Mouse (Mus musculus): ENCODE measurements around the gene Prss30. TPM values are rescaled to one million over a fixed set of nuclear protein-coding genes. Genes with fewer than 3 reads are reported as not detected.
"Not testable (repeated sequence)": the region's sequence is repeated elsewhere in the genome, so short reads cannot be mapped to it uniquely, and the experiment has no call there.

Gene Prss30
- total RNA-seq, 1 experiment from 2014 or later: not detected

DNA sequence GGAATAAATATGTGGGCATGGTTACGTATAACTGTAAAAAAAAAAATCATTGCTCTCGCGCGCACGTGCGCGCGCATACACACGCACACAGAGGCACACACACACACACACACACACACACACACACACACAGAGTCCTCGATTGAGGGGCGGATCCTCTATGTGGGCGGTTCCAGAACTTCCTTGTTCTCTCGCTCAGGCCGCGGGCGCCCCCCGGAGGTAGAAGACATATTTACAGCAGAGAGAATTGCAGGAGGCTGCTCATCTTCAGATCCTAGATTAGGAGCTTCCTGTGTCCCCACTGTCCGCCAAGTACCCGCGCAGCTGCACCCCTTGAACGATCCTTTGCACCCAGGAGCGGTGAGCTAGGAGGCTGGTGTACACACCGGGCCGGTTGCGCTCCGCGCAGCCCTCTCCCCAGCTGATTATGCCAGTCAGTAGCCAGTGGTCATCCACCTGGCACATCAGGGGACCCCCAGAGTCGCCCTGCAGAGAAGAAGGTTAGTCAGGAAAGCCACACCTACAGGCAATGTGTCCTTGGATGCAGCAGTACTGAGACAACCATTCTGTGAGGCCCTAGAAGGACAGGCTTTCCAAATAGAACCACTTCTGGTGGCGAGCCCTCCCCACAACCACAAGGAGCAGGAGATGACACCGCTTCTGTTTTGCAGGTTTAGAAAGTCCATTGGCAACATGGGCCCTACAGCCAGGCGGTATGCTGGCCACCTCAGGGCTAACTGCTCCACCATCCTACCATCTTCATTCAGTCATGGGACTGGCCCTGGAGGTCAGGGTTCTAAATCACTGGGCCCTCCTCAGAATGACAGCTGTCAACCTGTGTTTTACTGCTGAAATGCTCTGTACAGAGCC, 13.4 kb upstream of the Prss30 start:
- peak; percentile 78 to 84 for ATAC-seq (replicated peaks in 1 of 2; ENCODE audit: insufficient read depth in 1 of 2, low FRiP score in 2 of 2, low TSS enrichment in 1 of 2, low read depth in 1 of 2, poor library complexity in 2 of 2, severe bottlenecking in 2 of 2)

DNA sequence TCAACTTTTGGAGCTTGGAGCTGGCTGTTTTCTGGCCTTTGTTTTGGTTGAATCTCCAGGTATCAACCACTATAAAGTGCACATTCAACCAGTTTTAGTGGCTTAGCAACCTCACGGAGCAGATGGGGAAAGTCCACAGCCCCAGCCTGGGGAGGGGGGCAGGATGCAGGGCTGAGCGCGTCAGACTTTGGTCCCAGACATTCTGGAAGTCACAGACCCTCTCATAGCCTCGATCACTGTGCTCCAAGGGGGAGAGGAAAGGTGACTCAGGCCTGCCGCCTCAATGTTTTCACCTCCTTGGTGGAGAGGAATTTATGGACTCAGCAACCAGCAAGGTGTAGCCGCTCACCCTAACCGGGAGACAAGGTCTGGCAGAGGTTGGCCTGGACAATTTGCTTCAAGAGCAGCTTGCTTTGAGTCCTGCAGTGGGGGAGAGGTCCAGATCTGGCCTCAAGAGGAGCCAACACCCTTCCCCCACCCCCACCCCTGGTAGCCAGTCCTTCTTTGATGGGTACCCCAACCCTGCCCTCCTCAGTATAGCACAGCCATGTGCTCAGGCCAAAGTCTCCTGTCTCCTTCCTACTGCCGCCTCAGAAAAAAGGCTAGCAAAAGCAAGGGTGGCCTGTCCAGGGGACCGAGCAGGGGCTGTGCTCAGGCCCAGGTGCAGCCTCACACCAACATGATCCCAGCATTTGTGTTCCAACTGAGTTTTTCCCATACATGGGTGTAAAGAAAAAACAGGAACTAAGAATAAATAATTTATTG, 12.6 kb upstream of the Prss30 start:
- ATAC-seq (replicated peaks in 1 of 2; ENCODE audit: insufficient read depth in 1 of 2, low FRiP score in 2 of 2, low TSS enrichment in 1 of 2, low read depth in 1 of 2, poor library complexity in 2 of 2, severe bottlenecking in 2 of 2): 0 out of 4 replicates have a peak, but pooled peaks of 1 of the 2 experiments have one; percentile 1

DNA sequence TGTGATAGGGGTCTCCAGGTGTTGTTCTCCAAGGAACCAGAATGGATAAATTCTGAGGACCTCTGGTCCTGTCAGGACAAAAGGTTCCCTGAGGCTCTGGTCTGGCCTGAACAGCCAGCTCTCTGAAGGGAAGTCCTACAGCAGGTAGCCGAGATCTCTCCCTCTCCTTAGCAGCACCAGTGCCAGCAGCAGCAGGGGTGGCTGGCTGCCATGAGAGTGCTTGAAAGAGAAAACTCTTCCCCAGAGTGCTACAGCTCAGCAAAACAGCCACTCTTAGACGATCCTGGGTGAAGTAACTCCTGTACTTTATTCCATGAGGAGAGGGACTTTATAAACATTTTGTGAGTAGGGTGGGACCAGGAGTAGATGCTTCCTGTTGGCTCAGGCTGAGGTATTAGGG, 9.4 kb upstream of the Prss30 start:
- ATAC-seq (replicated peaks in 1 of 2; ENCODE audit: insufficient read depth in 1 of 2, low FRiP score in 2 of 2, low TSS enrichment in 1 of 2, low read depth in 1 of 2, poor library complexity in 2 of 2, severe bottlenecking in 2 of 2): no peak

DNA sequence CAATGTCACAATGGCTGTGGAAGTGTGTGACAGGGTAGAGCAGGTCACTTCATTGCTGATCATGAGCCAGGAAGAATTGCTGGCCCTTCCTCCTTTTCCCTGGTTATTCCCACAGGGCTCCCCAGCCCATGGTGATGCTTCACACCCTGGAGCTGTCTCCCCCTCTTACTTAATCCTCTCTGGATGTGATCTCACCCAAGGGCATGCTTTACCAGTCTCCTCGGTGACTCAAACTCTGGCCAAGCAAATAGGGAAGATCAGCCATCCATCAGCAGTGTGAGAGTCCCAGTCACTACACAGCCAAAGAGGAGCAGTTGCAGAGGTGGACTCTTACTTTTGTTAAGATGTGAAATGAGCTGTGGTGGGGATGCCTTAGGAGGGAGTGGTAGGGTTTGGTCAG, 4.6 kb upstream of the Prss30 start:
- no peak for ATAC-seq (replicated peaks in 1 of 2; ENCODE audit: insufficient read depth in 1 of 2, low FRiP score in 2 of 2, low TSS enrichment in 1 of 2, low read depth in 1 of 2, poor library complexity in 2 of 2, severe bottlenecking in 2 of 2)

DNA sequence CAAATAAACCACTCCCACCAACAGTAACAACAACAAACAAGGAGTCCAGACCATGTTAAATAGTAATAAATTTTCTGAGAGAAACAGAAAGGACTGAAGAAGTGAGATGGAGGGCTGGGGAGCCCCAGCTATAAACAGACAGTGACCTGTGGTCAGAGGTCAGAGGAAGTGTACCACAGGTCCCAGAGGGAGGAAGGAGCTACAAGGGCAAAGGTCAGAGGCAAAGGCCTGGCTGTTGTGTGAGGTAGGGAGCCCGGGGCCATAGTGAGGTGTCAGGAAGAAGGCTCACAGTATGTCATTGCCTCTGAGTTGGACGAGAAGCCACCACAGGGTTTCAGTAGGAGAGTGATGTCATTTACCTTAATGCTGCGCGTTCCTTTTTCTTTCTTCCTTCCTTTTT, 2.5 kb upstream of the Prss30 start:
- no peak for ATAC-seq (replicated peaks in 1 of 2; ENCODE audit: insufficient read depth in 1 of 2, low FRiP score in 2 of 2, low TSS enrichment in 1 of 2, low read depth in 1 of 2, poor library complexity in 2 of 2, severe bottlenecking in 2 of 2)

DNA sequence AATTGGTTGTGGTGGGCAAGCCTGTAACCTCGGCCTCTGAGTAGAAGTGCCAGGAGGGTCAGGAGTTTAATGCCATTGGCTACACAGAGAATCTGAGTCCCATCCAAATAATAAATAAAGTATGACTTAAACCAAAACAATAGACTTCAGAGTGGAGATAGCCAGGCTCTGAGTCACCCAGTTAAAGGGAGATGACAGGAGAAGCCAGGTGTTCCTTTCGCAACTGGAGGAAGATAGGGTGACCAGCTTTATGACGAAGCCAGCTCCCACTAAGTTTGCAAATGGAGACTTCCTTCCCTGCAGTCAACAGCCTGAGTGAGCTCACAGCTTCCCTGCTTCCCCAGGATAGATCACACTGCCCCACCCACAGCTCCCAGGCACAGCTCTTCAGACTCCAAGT, 895 bp downstream of the Prss30 start:
- ATAC-seq (replicated peaks in 1 of 2; ENCODE audit: insufficient read depth in 1 of 2, low FRiP score in 2 of 2, low TSS enrichment in 1 of 2, low read depth in 1 of 2, poor library complexity in 2 of 2, severe bottlenecking in 2 of 2): no peak

DNA sequence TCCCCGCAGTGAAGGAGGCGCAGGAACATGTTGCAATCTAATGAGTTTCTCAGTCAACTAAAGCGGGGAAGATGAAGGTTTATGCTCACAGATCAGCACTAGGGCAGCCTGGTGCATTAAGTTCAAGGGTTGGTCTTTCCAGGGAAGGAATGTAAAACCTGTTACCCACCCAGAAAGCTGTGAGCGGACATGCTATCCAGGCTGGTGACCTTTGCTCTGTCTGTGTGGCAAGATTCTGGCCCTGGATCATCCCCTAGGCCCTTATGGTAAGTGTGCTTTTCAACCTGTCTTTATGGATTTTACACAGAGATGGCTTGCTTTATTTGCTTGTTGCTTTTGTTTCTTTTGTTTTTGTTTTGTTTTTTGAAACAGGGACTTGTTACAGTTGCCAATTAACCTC, 3.7 kb downstream of the Prss30 start:
- no peak for ATAC-seq (replicated peaks in 1 of 2; ENCODE audit: insufficient read depth in 1 of 2, low FRiP score in 2 of 2, low TSS enrichment in 1 of 2, low read depth in 1 of 2, poor library complexity in 2 of 2, severe bottlenecking in 2 of 2)

DNA sequence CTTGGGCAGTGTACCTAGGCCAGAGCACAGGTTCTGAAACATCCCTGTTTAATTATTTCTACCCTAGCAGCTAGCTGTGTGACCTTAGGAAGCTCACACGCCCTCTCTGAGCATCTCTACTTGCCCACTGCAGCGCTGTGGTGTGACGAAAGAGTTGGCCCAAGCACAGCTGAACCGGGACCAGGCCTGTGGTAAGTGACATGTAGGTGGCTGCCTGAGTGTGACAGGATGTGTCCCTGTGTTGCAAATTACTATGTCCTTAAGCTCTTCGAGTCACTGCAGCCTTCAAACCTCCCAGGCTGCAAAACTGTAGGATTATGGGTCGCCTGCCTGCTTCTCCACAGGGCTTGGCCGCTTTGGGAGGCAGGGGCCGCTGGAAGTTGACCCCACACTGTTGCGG, 9.1 kb downstream of the Prss30 start:
- no peak for ATAC-seq (replicated peaks in 1 of 2; ENCODE audit: insufficient read depth in 1 of 2, low FRiP score in 2 of 2, low TSS enrichment in 1 of 2, low read depth in 1 of 2, poor library complexity in 2 of 2, severe bottlenecking in 2 of 2)

DNA sequence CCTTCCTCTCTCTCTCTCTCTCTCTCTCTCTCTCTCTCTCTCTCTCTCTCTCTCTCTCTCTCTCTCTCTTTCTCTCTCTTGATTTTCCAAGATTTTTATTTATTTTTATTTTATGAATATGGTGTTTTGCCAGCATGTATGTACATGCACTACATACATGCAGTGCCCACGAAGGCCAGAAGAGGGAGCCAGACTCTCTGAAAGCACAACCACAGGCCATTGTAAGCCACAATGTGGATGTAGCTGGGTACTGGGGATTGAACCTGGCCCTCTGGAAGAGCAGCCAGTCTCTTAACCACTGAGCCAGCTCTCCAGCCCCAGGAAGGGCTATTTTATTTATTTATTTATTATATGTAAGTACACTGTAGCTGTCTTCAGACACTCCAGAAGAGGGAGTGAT, 11.1 kb downstream of the Prss30 start:
- ATAC-seq (replicated peaks in 1 of 2; ENCODE audit: insufficient read depth in 1 of 2, low FRiP score in 2 of 2, low TSS enrichment in 1 of 2, low read depth in 1 of 2, poor library complexity in 2 of 2, severe bottlenecking in 2 of 2): peak in 1 of 2 experiments; percentile 55; a peak in 1 of 4 replicates

DNA sequence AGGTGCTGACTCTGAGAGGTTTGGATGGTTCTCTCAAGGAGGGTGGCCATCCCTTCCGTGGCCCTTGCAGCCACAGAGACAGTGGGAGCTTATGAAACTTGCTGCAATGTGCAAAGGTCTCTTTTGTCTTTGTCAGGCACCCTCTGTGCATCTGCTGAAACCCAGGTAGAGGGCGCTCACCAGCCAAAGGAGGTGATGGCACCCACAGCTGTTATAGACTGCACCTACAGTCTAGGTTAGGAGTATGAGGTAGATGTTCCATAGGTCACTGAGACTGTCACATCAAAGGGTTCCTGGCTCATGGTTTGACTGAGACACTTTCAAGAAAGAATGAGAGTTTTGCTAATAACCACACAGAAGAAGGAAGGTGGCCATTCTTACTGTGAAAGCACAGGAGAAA, 11.6 kb downstream of the Prss30 start:
- ATAC-seq (replicated peaks in 1 of 2; ENCODE audit: insufficient read depth in 1 of 2, low FRiP score in 2 of 2, low TSS enrichment in 1 of 2, low read depth in 1 of 2, poor library complexity in 2 of 2, severe bottlenecking in 2 of 2): no peak

DNA sequence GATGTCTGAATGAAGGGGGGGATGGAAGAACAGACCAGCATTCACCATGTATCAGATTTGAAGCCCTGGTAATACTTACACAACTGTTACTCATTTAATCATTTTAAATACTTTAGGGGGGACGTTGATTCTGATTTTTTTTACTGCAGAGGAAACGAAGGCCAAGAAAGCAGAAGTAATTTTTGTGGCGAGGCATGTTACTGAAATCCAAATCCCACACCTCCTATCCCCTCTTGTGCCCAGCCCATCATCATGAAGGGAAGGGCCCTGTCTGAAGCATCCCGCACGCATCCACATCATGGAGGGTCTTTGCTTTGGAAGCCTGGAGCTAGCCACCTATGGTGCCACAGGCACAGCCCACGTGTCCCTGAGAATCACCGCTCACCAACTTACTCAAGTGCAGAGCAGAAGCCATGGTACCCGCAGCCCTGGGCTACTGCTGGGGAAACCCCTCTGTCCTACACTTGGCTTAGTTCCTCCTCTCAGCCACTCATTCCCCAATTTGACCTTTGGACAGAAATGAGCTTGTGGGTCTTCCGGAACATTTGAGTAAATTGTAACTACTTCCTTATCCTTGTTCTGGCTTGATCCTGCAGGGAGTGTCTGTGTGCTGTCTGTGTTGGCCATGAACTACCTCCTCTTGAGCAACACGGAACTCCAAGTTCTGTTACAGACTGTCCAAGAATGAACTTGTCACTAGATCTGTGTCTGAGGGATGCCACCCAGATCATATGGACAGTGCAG, 13.5 kb downstream of the Prss30 start:
- ATAC-seq (replicated peaks in 1 of 2; ENCODE audit: insufficient read depth in 1 of 2, low FRiP score in 2 of 2, low TSS enrichment in 1 of 2, low read depth in 1 of 2, poor library complexity in 2 of 2, severe bottlenecking in 2 of 2): peak; percentile 67 to 81

DNA sequence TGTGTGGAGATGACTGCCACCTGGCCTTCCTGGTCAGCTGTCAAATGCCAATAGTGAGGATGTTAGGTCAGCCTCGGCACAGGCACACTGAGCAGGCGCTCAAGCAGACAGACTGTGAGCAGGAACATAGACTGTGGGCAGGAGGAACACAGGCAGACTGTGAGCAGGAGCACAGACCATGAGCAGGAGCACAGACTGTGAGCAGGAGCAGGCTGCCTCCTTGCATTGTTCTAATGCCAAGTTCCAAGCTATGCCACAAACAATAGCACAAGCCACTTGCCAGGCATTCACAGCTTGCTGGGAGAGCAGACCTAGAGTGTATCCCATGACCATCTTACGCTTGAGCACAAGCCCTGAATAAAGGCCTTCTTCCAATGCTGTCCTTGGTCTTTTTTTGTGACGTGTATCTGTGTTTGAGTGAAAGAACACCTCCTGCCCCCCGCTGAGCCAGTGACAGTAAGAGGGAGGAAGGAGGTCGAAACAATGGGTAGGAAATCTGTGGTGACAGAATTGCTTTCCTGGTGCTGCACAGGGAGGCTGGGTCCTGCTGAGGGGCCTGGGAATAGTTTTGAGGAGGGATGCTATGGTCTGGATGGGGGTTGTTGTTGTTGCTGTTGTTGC, 14.5 kb downstream of the Prss30 start:
- ATAC-seq (replicated peaks in 1 of 2; ENCODE audit: insufficient read depth in 1 of 2, low FRiP score in 2 of 2, low TSS enrichment in 1 of 2, low read depth in 1 of 2, poor library complexity in 2 of 2, severe bottlenecking in 2 of 2): no peak

DNA sequence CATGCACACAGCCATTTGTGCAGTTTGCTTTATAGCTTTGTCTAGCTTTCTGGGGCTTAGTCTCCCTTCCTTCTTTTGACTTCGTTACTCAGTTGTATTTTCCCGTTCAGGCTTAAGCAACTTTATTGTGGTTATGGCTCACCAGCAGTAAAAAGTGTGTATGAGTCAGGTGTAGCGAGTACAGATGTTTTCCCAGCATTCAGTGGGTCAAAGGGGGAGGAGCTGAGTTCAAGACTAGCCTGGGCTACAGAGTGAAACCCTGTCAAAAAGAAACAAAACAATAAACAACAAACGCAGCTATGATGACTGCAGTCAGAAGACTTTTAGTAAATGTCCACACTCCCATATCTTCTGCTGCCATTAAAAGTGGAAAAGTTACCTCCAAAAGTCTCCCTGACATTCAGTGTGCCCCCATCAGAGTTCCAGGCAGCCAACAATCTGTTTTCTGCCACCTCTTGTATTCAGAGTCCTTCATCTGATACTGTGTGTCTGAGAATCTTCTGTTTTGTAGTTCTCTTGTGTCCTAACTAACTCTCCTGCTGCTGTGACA, 18.7 kb downstream of the Prss30 start:
- ATAC-seq (replicated peaks in 1 of 2; ENCODE audit: insufficient read depth in 1 of 2, low FRiP score in 2 of 2, low TSS enrichment in 1 of 2, low read depth in 1 of 2, poor library complexity in 2 of 2, severe bottlenecking in 2 of 2): no peak

DNA sequence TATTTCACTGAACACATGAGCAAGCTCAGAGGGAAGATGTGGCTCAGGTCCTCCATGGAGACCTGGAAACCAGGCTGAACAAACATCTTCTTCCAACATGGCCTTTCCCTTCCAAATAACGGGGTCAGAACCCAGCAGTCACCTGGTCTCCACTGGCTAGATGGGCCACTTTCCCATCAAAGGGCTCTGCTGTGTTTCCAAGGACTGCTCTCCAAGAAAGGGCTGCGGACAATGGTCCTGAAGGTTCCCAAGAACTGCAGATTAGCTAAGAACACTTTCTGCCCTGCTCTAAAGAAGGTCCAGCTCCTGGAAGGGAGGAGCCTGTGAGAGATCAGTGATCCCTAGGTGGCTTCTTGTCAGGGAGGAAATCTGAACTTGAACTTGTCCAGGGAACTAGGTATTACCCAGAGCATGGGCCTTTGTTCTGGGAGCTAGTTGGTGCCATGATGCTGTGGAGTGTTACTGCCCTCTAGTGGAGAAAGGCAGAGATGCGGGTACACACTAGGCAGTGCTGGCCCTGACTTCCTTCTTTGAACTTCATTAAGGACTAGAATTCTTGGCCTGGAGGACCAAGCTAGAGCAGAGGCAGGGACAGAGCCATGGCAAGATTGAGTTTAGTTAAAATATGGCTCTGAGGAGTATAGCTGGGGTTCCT, 20.2 kb downstream of the Prss30 start:
- ATAC-seq (replicated peaks in 1 of 2; ENCODE audit: insufficient read depth in 1 of 2, low FRiP score in 2 of 2, low TSS enrichment in 1 of 2, low read depth in 1 of 2, poor library complexity in 2 of 2, severe bottlenecking in 2 of 2): peak; percentile 91 to 93

DNA sequence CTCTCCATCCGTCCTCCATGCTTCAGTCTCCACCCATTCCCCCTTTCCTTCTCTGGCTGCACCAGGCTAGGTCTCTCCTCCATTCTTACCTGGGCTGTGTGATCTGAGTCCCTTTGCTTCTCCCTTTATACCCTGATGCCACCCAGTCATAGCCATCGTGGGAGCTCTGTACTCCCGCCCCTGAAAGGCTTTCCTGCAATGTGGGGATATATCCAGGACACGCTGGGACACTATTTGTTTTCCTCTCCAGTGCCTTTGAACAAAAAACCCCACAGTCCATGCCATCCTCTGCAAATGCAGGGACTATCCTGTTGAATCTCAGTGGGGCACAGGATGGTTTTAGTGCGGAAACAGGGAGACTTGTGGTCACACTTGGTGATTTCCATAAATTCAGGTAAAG, 25.2 kb downstream of the Prss30 start, which contains the start of gene Sbpl:
TSS of gene Sbpl (minus strand) at position 101 of the 400 bp plus-strand sequence.
- ATAC-seq (replicated peaks in 1 of 2; ENCODE audit: insufficient read depth in 1 of 2, low FRiP score in 2 of 2, low TSS enrichment in 1 of 2, low read depth in 1 of 2, poor library complexity in 2 of 2, severe bottlenecking in 2 of 2): no peak

DNA sequence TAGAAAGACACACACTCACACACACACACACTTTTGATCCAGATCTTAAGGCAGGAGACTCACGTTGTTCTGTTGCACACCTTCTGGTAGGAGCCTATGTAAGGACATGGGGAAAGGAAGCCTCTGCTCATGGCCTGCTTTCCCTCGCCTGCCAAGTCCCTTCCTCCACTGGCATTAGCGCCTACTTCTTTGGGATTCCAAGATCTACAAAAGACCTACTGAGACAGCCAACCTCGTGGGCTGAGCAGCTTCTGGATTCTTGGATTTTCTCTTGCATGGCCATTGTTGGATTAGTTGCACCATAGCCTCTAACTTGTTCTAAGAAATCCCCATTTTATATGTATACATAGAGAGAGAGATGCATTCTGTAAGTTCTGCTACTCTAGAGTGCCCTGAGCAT, 29.5 kb downstream of the Prss30 start:
- ATAC-seq (replicated peaks in 1 of 2; ENCODE audit: insufficient read depth in 1 of 2, low FRiP score in 2 of 2, low TSS enrichment in 1 of 2, low read depth in 1 of 2, poor library complexity in 2 of 2, severe bottlenecking in 2 of 2): not testable (repeated sequence)

DNA sequence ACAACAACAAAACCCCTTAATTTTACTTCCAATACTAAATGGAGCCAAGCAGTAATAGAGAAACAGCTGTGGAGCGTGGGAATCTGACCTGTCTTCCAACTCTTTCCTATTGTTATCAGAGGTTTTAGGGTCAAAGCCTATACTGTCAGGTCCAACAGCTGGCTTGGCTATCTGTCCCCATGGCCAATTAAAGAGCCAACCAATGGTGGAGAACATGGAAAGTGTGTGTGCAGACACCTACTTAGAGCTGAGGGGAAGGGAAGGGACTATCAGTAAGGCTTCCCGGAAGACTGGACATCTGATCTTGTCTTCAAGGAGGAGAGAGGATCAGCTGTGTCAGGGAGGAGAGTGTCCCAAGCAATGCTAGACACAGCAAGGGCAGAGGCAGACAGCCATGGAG, 31.3 kb downstream of the Prss30 start:
- no peak for ATAC-seq (replicated peaks in 1 of 2; ENCODE audit: insufficient read depth in 1 of 2, low FRiP score in 2 of 2, low TSS enrichment in 1 of 2, low read depth in 1 of 2, poor library complexity in 2 of 2, severe bottlenecking in 2 of 2)

Measured in hematopoietic stem cell, adult 5-6 weeks (primary cell).